ENCODE assay signal across 1 mouse cellular context in the genomic region with DNA sequence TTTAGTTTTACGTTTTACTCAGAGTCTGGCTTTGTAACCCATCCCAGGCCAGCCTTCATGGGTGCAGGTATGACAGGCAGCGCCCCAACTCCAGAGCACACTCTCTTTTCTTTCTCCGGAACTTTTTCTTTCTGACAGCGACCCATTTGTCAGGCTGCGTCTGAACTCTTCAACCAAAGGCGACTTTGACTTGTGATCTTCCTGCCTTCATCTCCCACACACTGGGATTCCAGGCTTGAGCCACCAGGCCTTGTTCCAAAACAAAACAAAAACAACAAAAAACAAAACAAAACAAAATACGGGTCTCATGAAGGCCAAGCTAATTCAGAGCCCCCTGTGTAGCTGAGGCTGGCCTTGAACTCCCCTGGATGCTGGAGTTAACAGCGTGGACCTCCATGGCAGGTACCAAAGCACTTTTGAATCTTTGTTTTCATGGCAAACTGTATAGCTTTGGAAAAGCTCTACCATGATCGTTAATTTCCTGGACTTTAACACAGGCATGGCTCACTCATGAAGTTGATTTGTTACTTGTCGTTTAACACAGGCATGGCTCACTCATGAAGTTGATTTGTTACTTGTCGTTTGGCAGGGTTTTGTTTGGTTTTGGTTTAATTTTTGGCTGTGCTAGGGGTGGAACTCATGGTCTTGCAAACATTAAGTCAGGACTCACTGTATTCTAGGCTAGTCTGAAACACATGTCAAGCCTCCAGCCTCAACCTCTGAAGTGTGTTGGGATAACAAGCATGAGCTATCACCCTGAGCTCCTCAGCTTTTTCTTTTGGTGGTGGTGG.
TF ChIP-seq lines count a peak whose summit lies in the region.

No protein-coding gene starts in this region.

TF ChIP-seq in CH12.LX, 34 proteins besides CTCF, POLR2A, EP300 and RAD21:
- no peak for TF ChIP-seq MAFK (IDR thresholded peaks at IDR 0.05; ENCODE audit: insufficient replicate concordance, low read length)
- TF ChIP-seq MAX (IDR thresholded peaks at IDR 0.05; ENCODE audit: low read length), result no peak
- no peak for TF ChIP-seq MXI1 (IDR thresholded peaks at IDR 0.05; ENCODE audit: low read depth, low read length)
- no peak for TF ChIP-seq ELF1 (IDR thresholded peaks at IDR 0.05; ENCODE audit: low read depth, low read length)
- no peak for TF ChIP-seq ETS1 (conservative IDR thresholded peaks at IDR 0.05; ENCODE audit: low read depth, low read length)
- no peak for TF ChIP-seq GABPA (IDR thresholded peaks at IDR 0.05; ENCODE audit: insufficient replicate concordance, low read depth, low read length)
- TF ChIP-seq ZKSCAN1 (IDR thresholded peaks at IDR 0.05; ENCODE audit: borderline replicate concordance, low read depth, low read length), result no peak
- TF ChIP-seq HCFC1 (IDR thresholded peaks at IDR 0.05; ENCODE audit: low read depth, low read length), result no peak
- TF ChIP-seq ZNF384 (IDR thresholded peaks at IDR 0.05; ENCODE audit: low read depth, low read length), result no peak
- no peak for TF ChIP-seq ZC3H11A (IDR thresholded peaks at IDR 0.05; ENCODE audit: low read depth, low read length)
- no peak for TF ChIP-seq SIN3A (IDR thresholded peaks at IDR 0.05; ENCODE audit: low read length)
- no peak for TF ChIP-seq TCF12 (IDR thresholded peaks at IDR 0.05; ENCODE audit: low read depth, low read length)
- TF ChIP-seq UBTF (IDR thresholded peaks at IDR 0.05; ENCODE audit: low read depth, low read length), result no peak
- no peak for TF ChIP-seq JUN (IDR thresholded peaks at IDR 0.05; ENCODE audit: insufficient read depth, low read depth, low read length)
- no peak for TF ChIP-seq PAX5 (IDR thresholded peaks at IDR 0.05; ENCODE audit: low read length)
- no peak for TF ChIP-seq MAZ (IDR thresholded peaks at IDR 0.05; ENCODE audit: low read depth, low read length)
TF ChIP-seq in CH12.LX: peak in this region for 0.
